Mouse (Mus musculus) ES-E14 (cell line): ENCODE measurements around the gene Nr5a2. TPM values are rescaled to one million over a fixed set of nuclear protein-coding genes. Genes with fewer than 3 reads are reported as not detected.

Experiments
- DNase-seq: peaks from one replicate; pipeline ENCODE4 v3.0.0-alpha.2; 2013; ENCODE audit warnings: low read depth, low spot score
- H3K27ac ChIP-seq: 2 replicates; pipeline ENCODE4 v1.5.1; 2012; ENCODE audit warnings: low read depth, mild to moderate bottlenecking, low read length, moderate library complexity, mixed read lengths; ENCODE audit not compliant: poor library complexity, insufficient read depth, severe bottlenecking
- H3K36me3 ChIP-seq: 2 replicates; pipeline ENCODE4 v1.6.1; 2012; ENCODE audit warnings: mild to moderate bottlenecking, low read length, moderate library complexity, mixed read lengths; ENCODE audit not compliant: control insufficient read depth, poor library complexity, insufficient read depth, severe bottlenecking
- H3K4me1 ChIP-seq, 2 experiments: fragments of 150-350 bp in 1 of 2; sonication (generic) in 1 of 2; 2 replicates each; pipeline ENCODE4 v1.6.1; 2012; ENCODE audit warnings: low read length in 2 of 2, mild to moderate bottlenecking in 1 of 2, mixed read lengths in 1 of 2; ENCODE audit not compliant: control insufficient read depth in 2 of 2, insufficient read depth in 2 of 2, poor library complexity in 1 of 2
- H3K4me3 ChIP-seq, 2 experiments: fragments of 150-350 bp in 1 of 2; sonication (generic) in 1 of 2; 2 replicates each; pipeline ENCODE4 v1.5.1; 2012; ENCODE audit warnings: low read length in 2 of 2, low read depth in 1 of 2, mild to moderate bottlenecking in 1 of 2, mixed read lengths in 1 of 2; ENCODE audit not compliant: insufficient read depth in 1 of 2, poor library complexity in 1 of 2, severe bottlenecking in 1 of 2
- H3K9ac ChIP-seq: 2 replicates; pipeline ENCODE4 v1.6.1; 2012; ENCODE audit warnings: low read depth, mild to moderate bottlenecking, low read length, mixed read lengths; ENCODE audit not compliant: poor library complexity, insufficient read depth, severe bottlenecking
- H3K9me3 ChIP-seq: fragments of 150-350 bp; sonication (generic); 2 replicates; pipeline ENCODE4 v1.6.1; 2012; ENCODE audit warnings: low read depth, mild to moderate bottlenecking, low read length; ENCODE audit not compliant: control insufficient read depth, insufficient read depth
- CHD2 ChIP-seq: IDR thresholded peaks from 2 replicates; pipeline ENCODE4 v1.6.1; 2014; ENCODE audit warnings: mild to moderate bottlenecking, low read depth, low read length, inconsistent platforms
- HCFC1 ChIP-seq: IDR thresholded peaks from 2 replicates; pipeline ENCODE4 v1.6.1; 2012; ENCODE audit warnings: low read length, inconsistent platforms, borderline replicate concordance; ENCODE audit not compliant: insufficient read depth
- MAFK ChIP-seq: IDR thresholded peaks from 2 replicates; pipeline ENCODE4 v1.6.1; 2014; ENCODE audit warnings: mild to moderate bottlenecking, low read depth, low read length, inconsistent platforms; ENCODE audit not compliant: insufficient read depth
- ZC3H11A ChIP-seq: IDR thresholded peaks from 2 replicates; pipeline ENCODE4 v1.6.1; 2012; ENCODE audit warnings: low read depth, mild to moderate bottlenecking, inconsistent platforms, low read length, borderline replicate concordance
- ZNF384 ChIP-seq: IDR thresholded peaks from 2 replicates; pipeline ENCODE4 v1.6.1; 2012; ENCODE audit warnings: low read depth, low read length, inconsistent platforms
- in situ Hi-C, 2 experiments: fragments of 600-800 bp; cut with MboI; formaldehyde crosslinking; loops; one replicate each; pipeline ENCODE4 v1.15.1; 2025; ENCODE audit warnings: low sequenced_read_pairs in 2 of 2, inconsistent platforms in 1 of 2; ENCODE audit not compliant: unreplicated experiment in 2 of 2
- total RNA-seq: library from RNA; depleted of rRNA; stranded (reverse); fragments of 300-350 nt; gene quantifications from 2 replicates; pipeline ENCODE4 v1.2.3, GENCODE M21; 2012

The Nr5a2 gene
- total RNA-seq, 1 experiment, result 24.6 TPM

GRCm38 (mm10) chr1:136911996-136912395, 48.3 kb downstream of the Nr5a2 start:
- TF ChIP-seq ZNF384, result no peak
- no peak for TF ChIP-seq ZC3H11A
- TF ChIP-seq MAFK, result no peak
- TF ChIP-seq CHD2, result no peak
- no peak overlapping the region for H3K27ac ChIP-seq
- in situ Hi-C loops, result no loop called here
- H3K9me3 ChIP-seq, result no peaks in the 10 kb centered on the region
- H3K4me3 ChIP-seq, result no peak overlapping the region
- peaks cover 0 to 2% of the 10 kb centered on the region in 2 experiments; a peak in 1 of 4 replicates for H3K4me1 ChIP-seq
- no peak for DNase-seq
- H3K36me3 ChIP-seq, result no peaks in the 10 kb centered on the region; the same call in none of the 2 replicates
- no peak overlapping the region for H3K9ac ChIP-seq

- no peak for TF ChIP-seq CHD2
- no peaks in the 10 kb centered on the region; the same call in none of the 2 replicates for H3K36me3 ChIP-seq
- H3K9ac ChIP-seq, result no peak overlapping the region
- no peak overlapping the region for H3K27ac ChIP-seq
- peaks cover 0 to 2% of the 10 kb centered on the region in 2 experiments; a peak in 1 of 4 replicates for H3K4me1 ChIP-seq
- H3K9me3 ChIP-seq, result no peaks in the 10 kb centered on the region
- no peak overlapping the region for H3K4me3 ChIP-seq
- in situ Hi-C loops, result no loop called here
- DNase-seq, result no peak
Measured at GRCm38 (mm10) chr1:136911594-136911860, 48.7 kb downstream of the Nr5a2 start.

GRCm38 (mm10) chr1:136910741-136911593, 49.3 kb downstream of the Nr5a2 start:
- in situ Hi-C loops, result no loop called here
- no peaks in the 10 kb centered on the region for H3K9me3 ChIP-seq
- no peak overlapping the region for H3K4me3 ChIP-seq
- H3K4me1 ChIP-seq, result peaks cover 0 to 2% of the 10 kb centered on the region in 2 experiments; a peak in 1 of 4 replicates
- no peak for DNase-seq
- H3K27ac ChIP-seq, result no peak overlapping the region
- H3K9ac ChIP-seq, result no peak overlapping the region
- TF ChIP-seq CHD2 (no peak), HCFC1 (no peak), ZNF384 (no peak), ZC3H11A (no peak), MAFK (no peak)
- H3K36me3 ChIP-seq, result no peaks in the 10 kb centered on the region; the same call in none of the 2 replicates

- no peak for DNase-seq
- no peaks in the 10 kb centered on the region for H3K9me3 ChIP-seq
- peaks cover 0 to 2% of the 10 kb centered on the region in 2 experiments; a peak in 1 of 4 replicates for H3K4me1 ChIP-seq
- no peaks in the 10 kb centered on the region; the same call in none of the 2 replicates for H3K36me3 ChIP-seq
- TF ChIP-seq HCFC1, result no peak
- in situ Hi-C loops, result no loop called here
- no peak overlapping the region for H3K4me3 ChIP-seq
- H3K27ac ChIP-seq, result no peak overlapping the region
- no peak overlapping the region for H3K9ac ChIP-seq
Measured at GRCm38 (mm10) chr1:136910144-136910543, 50.1 kb downstream of the Nr5a2 start.

GRCm38 (mm10) chr1:136909494-136910037, 50.7 kb downstream of the Nr5a2 start:
- Histone ChIP-seq H3K36me3 (no peaks in the 10 kb centered on the region; the same call in 1 of the 2 replicates), H3K4me1 (peaks cover 0 to 2% of the 10 kb centered on the region in 2 experiments; a peak in 1 of 4 replicates), H3K4me3 (no peak overlapping the region), H3K27ac (no peak overlapping the region), H3K9me3 (no peaks in the 10 kb centered on the region), H3K9ac (no peak overlapping the region)
- in situ Hi-C loops, result no loop called here
- DNase-seq, result no peak
- no peak for TF ChIP-seq MAFK
- no peak for TF ChIP-seq HCFC1
- TF ChIP-seq ZNF384, result no peak
- TF ChIP-seq CHD2, result no peak
- no peak for TF ChIP-seq ZC3H11A
